Mouse (Mus musculus) thymus, postnatal 0 days (tissue): Measurements from ENCODE around the gene Sox3. TPM values are rescaled to one million over a fixed set of nuclear protein-coding genes. Genes with fewer than 3 reads are reported as not detected.

Experiments used
- DNase-seq: peaks from one replicate; pipeline ENCODE4 v3.0.0-alpha.2; 2015; ENCODE audit warnings: low spot score
- polyA plus RNA-seq: library from polyadenylated mRNA; unstranded; fragments of >200 nt; fragmentation: Nextera tagmentation; extraction: Ambion mirVana; gene quantifications from 2 replicates; pipeline ENCODE4 v1.2.1, GENCODE M21; 2015

Gene Sox3
- polyA plus RNA-seq: not detected in 2 replicates

DNA sequence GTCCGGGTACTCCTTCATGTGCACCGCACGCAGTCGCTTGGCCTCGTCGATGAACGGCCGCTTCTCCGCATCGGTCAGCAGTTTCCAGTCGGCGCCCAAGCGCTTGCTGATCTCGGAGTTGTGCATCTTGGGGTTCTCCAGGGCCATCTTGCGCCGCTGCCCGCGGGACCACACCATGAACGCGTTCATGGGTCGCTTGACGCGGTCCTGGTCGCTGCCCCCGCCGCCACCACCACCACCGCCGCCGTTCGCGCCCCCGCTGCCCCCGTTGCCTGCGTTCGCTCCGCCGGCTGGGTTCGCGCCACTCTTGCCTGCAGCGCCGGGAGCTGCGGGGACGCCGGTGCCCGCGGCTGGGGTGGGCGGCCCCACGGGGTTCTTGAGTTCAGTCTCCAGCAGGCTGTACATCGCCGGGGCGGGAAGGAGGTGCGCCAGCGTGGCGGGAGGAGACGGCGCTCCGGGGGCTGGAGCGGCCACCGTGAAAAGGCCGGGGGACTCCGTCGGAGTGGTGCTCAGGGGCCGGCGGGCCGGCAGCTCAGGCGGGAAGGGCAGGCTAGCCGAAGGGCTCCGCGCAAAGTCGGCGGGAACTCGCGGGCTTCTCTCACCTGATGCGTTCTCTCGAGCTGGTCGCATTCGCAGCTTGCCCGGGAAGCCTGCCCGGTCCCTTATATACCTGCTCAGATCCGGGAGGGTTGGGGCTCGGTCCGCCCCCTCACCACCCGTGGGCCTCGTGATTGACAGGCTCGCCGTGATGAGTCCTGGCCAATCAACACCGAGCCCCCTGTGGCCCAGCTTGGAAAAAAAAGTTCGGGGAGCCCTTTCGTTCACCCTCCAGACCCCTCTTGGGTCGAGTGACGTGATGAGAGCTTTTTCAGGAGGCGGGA, at the start of gene Sox3:
TSS of gene Sox3 (minus strand) at position 630 of the 881 bp plus-strand sequence.
- DNase-seq: no peak

DNA sequence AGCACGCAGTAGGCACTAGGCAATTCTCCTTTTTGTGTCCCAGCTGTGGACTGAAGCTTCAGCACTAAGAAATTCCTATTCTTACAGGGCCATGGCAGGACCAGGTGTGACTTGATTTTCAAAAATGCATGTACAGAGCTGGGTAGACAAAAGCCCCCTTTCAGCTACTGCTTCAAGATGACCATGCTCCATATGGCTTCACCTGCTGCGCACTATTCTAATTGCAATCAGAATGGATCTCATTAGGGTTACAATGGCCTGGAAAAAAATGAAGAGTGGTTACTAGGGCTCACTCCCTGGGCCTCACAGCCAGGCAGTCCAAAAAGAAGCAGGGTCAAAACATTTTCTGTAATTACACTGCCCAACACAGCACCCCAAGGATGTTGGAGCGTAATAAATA, 47.0 kb upstream of the Sox3 start:
- no peak for DNase-seq

DNA sequence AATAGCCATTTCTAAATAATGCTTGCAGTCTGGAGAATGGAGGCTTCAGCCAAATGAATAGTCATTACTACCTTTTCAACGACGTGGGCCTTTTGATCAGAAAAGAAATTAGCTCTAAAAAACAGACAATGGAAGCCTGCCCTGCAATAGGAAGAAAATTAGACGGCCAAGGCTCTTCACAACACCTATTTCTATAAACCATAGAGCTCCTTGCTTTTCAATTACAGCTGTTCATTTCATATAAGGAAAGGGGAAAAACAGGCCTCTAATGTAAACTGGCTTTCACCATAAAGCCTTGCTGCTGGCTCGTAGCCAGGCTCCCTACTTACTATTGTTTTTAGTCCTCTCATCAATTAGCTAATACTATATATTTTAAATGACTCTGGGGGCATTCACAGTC, 6.3 kb upstream of the Sox3 start:
- no peak for DNase-seq

- DNase-seq: no peak
These were observed 5.4 kb upstream of the Sox3 start for GRCm38 (mm10) chrX:60898641-60899040.

GRCm38 (mm10) chrX:60896296-60896695, 3.1 kb upstream of the Sox3 start:
- no peak for DNase-seq

DNA sequence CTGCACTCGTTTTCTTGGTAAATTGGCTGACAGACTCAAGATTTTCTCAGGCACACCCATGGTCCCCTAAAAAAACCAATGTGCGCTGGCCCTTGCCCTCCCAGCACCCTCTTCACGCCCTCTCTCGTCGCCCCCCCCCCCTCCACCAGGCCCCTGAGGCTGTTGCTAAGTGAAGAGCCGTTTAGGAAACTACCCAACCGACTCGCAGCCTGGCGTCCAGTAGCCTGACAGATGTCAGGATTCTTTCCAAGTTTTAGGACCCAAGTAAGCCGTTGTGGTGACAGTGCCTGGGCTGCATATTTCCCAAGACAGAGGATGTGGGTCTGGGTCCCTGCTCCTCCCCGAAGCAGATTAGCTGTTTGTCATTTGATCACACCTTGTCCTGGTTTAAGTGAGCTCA, 2.2 kb upstream of the Sox3 start:
- DNase-seq: no peak

DNA sequence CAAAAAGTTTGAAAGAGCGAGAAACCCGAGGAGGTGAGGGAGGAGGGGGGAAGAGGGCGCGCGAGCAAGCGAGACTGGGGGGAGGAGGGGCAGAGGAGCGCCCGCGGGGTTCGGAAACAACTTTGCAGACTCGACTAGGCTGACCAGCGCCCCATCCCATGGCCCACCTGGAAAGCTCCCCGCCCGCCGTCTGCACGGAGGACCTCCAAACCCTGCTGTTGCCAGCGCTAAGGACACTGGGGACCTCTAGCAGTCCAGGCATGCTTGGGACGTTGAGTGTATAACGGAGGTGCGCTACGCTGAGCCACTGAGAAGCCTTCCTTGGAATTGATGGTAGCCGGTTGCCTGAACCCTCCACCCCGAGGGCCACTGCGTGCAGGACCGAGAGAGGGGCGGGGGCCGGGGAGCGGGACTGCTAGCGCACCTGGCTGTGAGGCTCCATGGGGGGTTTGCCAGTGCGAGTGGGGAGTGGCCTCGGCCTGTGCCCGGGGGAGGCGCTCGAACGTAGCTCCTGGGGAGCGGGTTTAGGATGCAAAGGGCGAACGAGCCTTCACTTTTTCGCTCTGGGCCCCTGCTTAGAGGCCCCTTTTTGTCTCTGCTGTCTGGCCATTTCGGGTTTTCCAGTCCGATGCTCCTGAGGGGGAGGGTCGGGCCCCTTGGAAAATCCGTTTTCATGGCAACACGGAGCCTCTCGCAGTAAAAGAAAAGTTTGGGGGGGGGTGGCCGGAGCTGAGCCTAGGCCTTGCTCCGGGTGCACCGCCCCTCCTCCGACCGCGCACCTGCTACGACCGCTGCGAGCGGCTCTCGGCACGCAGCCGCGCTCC, 702 bp upstream of the Sox3 start:
- DNase-seq: no peak

GRCm38 (mm10) chrX:60892098-60892800, 981 bp downstream of the Sox3 start:
- DNase-seq: no peak

- DNase-seq: no peak
These were observed 1.7 kb downstream of the Sox3 start for GRCm38 (mm10) chrX:60891329-60892095.

- DNase-seq: no peak
These were observed 2.6 kb downstream of the Sox3 start for GRCm38 (mm10) chrX:60890651-60891050.

DNA sequence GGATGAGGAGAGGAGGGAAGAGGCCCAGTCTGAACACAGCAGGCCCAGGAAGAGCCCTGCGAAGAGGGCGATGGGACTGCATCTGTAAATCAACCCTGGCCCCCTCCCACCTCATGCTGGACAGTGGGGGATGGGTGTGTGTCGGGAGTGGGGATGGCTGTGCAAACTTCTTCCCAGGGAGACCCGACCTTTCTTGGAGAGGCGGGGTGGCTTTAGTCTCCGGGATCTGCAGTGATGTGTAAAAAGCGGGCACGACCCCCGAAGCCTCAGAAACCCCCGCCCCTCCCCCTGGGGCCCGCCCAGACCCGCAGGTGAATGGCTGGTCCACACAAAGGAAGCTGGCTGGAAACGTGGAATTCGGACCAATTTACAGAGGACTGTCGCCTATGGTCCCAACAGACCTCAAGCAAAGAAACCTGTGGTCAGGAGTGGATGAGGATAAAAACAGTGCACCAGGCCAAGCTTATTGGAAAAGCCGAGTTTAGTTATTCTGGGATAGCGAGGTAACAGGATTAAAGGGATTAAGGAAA, 3.2 kb downstream of the Sox3 start:
- no peak for DNase-seq
